Mouse (Mus musculus) ES-CJ7 (cell line): ENCODE data around the gene Rabgap1l.
"Not testable (repeated sequence)": the region's sequence is repeated elsewhere in the genome, so short reads cannot be mapped to it uniquely, and the experiment has no call there.

Experiments
- DNase-seq: peaks from one replicate; pipeline ENCODE4 v3.0.0; 2011; ENCODE audit warnings: low read depth, low spot score

The Rabgap1l gene

DNA sequence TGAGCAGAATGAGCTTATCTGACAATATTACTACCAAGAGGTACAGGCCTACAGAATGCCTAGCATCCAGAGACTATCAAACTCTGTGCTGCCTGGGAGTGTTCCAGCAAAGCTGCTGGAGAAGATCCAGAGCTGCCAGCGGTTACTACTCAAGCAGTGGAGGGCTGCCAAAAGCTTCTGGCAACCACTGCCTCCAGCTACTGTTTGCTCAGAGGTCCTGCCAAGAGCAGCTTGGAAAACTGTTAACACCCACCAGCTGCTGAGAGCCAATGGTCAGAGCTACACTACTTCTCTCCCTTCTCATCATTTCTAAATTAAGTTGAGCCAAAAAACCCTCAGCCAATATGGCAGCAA is 99.9 kb downstream of the Rabgap1l start:
- no peak for DNase-seq

DNA sequence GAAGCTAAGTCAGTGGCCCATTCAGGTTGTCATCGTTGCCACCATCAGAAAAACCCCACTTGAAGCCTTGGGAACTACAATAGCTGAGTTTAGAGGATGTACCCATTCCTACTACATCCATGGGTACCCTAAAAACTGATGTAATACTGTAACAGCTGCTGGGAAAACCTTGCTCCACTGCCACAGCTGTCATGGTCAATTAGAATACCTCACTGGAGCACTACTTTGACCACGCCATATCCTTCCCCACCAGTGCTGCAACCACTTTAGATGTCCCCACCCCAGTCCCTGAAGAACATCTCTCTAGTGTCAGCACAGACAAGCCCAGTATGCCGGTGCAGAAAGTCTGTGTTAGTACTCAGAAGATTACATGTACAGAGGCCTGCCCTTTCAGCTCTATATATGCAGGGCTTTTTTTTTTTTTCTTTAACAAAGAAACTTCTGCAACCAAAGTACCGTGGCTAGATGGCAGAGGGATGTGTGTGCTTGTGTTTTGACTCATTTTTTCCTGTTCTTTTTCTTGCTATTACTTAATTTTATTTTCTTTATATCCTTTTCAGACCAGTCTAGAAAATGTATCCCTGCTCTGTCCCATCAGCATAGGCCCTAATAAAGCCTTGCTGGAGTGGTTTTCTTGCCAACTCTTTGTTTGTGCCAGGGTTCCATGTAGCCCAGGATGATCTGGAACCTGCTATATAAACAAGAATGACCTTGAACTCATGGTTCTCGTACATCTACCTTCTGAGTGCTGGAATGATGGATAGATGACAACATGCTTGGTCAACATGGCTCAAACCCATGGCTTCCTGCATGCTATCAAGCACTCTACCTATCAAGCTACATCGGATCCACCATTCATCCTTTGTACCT is 100.6 kb downstream of the Rabgap1l start:
- DNase-seq = no peak

DNA sequence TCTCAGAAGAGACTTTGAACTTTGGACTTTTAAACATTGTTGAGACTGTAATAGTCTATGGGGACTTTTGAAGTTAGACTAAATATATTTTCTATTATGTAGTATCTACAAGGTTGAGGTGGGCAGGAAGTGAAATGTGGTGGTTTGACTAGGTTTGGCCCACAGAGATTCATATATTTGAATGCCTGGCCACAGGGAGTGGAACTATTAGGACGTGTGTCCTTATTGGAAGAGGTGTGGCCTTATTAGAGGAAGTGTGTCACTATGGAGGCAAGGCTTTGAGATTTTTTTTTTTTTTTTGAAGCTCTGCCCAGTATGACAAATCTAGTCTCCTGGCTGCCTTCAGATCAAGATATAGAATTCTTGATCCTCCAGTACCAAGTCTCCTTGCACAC is 101.8 kb downstream of the Rabgap1l start:
- no peak for DNase-seq

DNA sequence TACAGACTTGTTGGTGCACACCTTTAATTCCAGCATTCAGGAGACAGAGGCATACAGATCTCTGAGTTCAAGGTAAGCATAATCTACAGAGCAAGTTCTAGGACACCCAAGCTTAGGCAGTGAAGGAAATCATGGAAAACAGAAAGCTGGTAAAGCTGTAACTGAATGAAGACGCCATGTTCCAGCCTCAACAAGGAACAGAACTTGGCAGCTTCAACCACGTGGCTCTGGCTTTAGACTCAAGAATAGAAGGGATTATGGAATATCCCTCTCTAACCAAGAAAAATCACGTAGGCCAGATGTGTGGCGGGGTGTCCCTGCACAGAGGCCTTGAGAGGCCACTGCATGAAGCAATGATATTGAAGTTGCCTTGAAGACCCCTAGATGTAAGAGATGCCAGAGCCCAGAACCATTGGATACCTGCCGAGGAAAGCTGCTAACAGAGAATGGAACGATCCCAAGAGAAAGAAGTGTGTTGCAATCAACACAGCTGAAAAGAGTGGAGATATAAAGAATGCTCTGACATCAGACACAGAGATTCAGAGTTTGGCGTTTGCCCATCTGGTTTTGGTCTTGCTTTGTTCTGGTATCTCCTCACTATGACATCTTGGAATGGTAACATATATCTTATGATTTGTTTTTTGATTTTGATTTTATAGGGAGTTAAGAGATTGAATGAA is 102.4 kb downstream of the Rabgap1l start:
- DNase-seq = peak; percentile 66

DNA sequence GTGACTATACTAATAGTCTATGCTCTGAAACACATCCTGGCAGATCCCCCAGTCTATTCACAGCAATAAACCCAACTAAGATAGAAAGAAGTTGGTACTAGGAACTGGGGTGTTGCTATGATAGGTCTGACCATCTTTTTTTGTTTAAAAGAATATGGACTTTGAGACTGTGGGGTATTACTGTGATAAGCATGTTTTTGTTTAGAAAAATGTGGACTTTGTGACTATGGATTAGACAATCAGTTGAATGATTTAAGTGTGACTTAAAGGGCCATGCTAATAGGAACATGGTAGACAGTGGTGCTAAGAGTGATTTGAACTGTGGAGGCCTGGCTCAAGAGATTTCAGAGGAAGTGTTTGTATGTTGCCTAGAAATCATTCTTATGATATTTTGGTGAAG is 103.5 kb downstream of the Rabgap1l start:
- no peak for DNase-seq

DNA sequence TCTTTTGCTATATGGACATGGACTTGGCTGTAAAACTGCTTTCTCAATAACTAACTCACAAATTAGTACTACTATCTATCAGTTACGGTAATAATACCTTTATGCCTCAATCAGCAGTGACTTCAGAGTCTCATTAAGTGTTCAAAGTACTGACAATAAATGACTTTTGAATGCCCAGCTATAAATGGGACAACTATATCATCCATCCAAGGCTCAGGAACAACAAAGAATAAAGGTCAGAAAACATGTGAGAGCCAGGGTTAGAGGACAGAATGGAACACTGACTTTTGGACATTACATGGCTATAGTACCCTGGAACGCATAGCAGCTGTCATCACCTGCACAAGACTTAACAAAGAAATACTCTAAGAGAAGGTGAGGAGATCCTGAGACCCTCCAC is 108.8 kb downstream of the Rabgap1l start:
- DNase-seq = no peak

DNA sequence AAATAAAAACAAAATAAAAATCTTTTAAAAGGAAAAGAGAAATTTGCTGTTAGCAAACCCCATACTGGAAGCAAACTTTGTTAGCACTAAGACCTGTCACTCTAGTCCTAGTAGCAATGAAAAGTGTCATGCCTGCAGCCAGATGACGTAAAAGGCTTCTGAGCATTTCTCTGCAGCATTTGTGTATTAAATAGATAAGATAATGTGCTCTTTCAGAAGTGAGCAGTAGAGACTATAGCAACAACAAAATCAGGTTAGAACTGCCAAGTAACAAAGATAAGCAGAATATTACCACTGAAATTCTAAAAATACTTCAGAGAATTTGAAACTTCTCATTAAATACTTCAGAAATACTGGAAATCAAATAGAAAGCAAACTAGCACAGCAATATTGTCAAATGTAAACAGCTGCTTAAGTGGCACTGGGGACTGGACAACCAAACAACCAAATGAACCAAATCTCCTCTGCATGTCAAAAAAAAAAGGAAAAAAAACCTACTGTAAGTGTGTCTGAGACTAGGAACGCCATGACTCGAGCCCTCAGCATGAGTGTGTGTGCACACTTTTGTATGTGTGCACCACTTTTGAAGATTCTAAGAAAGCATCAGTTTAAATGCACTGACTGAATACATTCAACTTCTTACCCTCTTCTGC is 111.5 kb downstream of the Rabgap1l start:
- no peak for DNase-seq

DNA sequence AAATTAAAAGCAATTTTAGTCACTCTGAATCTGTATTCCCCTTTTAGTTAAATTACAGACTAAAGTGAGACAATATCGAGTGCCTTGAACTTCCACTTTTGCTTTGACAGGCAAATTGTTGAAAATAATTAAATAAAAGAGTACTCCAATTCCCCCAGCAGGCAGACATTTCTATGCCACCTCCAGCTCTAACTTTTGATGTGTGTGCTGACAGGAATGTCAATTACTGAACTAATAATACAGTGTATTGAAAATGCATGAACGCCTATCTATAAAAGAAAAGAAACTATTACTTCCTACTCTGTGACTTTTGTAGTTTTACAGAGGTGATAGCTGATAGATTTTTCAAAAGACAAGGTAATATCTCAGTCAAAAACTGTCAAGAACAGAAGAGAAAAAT is 118.2 kb downstream of the Rabgap1l start:
- no peak for DNase-seq

DNA sequence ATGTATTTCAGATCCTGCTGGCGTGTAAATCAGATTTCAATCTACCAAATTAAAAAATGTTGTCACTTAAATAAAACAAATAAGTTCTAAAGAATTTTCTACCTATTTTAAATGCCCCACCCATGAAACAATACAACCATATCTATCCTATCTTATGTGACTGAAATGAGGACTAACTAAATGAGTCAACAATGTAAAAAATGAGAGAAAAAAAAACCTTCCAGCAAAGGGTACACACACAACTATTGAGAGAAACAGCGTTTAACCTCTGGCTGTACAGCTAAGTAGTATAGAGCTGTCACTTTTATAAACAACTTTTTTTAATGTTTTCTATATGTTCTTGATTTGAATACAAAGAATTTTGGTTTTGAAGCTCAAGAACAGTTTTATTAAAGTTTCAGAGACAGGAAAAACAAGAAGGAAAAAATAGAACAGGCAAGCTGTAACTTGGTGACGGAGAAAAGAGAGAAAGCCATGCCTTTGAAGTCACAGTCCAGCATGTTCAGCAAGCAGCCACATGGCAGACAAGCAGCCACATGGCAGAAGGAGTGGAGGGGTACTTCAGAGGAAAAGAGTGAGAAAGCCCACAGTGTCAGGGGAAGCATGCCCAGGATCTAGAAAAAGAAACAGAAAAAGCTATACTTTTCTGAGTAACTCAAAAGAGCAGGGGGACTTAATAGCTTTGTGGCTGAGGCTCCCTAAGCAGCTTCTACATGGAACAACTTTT is 120.8 kb downstream of the Rabgap1l start:
- no peak for DNase-seq

DNA sequence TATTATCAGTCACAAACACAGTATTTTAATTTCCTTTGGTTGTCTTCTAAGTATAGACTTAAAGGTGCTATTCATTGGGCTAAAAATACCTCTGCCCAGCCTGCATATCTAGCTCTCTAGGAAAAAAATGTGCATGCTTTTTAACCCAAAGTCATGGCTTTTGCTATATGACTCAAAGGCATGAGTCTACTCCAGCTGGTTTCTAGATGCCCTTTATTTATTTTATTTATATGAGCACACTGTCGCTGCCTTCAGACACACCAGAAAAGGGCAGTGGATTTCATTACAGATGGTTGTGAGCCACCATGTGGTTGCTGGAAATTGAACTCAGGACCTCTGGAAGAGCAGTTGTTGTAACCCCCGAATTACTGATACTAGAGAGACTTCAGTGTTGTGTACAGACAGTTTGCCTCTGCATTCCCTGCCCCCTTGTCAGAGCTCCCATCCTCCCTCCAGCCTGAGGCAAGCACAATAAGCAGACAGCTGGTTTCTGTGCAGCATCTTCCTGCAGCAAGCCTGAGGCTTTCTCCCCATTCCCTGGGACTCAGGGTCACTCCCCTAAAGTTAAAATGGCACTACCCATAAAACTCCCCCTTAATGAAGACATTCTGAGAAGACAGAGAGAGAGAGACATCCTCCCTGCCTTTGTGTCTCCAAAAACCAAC is 137.1 kb downstream of the Rabgap1l start:
- DNase-seq = no peak

DNA sequence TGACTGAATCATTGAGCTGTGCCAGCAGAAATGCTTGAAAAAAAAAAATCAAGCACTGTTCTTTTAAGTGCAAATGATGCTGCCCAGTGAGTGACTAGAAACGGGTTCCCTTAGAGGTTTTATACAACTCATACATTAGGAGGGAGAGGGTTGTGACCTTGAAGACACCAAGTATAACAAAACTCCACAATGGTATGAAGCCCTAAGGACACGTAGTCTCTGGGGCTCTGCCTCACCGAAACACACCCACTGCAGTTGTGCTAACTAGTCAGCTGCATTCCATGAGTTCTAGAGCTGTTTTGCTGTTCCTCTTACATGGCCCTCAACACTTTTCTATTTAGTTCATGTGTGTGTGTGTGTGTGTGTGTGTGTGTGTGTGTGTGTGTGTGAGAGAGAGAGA is 141.3 kb downstream of the Rabgap1l start:
- DNase-seq = peak; percentile 88

DNA sequence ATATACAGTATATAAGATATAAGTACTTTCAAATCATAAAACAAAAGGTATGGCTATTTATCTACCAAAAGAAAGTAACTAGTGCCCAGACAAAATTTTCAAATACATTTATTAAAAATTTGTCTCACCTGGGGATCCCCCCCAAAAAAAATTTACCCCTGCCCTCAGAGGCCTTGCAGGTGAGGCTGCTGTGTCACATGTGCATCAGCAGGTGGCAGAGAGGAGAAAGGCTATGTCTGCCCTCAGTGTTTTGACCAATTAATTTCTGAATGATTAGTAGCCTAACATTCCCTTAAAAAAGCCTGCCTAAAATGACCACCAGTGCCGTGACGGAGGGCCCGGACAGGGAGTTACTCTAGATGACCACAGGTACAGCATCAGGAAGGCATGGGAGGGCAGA is 147.6 kb downstream of the Rabgap1l start:
- DNase-seq = no peak

DNA sequence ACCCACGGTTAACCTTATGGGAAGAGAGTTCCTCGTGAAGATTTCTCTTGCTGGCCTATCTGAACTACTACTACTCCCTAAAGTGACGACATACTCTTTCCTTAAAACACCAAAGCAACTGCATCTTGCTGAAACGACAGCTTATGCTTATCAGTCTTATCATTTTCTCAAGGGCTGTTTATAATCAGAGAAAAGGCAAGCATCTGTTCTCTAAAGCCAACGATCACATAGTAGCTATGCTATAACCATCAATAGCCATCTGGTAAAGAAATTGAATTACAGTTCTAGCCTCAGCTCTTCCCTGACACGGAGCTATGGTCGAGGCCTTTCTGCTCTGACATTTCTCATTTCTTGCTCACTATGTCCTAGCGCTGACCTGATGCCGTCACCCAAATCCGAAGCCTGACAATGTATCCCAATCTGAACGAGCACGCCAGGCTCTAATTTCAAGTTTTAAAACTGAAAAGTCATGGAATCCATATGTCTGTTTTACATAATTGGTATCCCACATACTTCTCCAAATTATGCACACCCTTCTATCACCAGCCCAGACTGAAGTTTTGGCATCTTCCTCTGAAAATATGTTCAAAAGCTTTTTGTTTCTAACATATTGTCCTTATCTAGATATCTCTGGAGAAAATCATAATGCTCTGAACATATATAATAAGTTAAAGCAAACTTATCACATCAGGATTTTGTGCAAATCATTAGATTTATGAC is 164.6 kb downstream of the Rabgap1l start:
- DNase-seq = no peak

DNA sequence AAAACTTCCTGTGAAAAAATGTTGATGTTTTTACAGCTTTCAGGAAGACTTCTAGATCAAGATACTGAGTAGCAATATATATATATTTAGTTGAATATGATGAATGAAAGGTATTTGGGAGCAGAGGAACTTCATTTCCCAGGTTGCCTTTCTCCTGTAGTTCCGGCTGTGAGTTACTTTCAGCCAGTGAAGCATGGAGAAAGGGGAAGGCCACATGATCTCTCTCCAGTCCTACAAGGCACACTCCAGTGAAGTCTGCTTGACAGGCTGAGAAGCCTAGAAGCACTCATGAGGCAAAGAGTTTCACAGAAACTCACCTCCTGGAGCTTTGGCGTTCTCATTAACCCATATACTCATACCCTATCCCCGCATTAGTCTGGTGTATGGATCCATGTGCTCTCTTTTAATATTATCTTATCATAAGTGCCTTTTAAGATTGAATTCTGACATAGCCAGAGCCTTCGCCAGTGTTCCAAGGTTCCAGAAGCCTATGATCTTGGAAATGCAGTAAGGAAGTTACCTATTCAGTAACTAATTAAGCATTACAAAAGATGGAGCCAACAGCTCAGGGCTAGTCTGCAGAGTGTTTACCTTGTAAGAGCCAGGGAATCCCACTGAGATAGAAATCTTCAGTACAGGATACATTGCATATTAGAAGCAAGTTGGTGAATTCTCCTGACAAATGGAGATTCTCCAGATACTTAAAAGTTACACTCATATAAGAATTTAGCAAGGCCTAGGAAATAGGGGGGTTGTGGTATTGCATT is 168.5 kb downstream of the Rabgap1l start:
- DNase-seq = peak; percentile 58

DNA sequence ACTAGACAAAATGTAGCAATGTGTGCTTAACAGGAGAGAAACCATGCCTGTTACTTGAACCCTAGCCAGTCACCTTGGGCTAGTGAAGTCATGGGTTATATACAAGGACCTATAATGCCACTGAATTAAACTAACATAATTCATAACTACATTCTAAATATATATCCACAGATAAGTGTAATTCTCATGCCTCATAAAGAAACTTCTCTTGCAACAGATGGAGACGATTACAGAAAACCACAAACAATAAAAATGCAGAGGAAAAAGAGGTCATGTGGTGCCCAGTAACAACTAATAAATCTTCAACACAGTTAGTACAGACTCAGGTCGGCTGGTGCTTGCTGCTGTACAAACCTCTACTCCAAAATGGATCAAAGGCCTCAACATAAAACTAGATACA is 174.8 kb downstream of the Rabgap1l start:
- DNase-seq = no peak

DNA sequence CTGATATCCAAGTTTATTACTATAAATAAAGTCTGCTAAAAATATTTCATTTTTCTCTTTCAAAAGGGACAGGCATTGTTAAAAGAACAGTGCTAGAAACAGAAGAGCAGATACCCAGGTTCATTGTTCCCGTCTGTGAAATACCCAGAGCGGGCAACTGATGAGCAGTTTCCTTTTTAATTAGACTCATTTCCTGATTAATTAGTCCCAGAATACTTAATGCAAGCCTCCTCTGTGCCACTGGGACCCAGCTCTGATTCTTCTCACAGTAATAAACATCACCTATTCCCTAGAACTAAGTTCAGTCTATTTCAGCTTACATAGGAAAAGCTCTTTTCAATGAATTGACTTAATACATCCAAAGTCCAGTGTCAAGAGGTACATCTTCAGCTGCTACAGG is 186.6 kb downstream of the Rabgap1l start:
- DNase-seq = no peak

DNA sequence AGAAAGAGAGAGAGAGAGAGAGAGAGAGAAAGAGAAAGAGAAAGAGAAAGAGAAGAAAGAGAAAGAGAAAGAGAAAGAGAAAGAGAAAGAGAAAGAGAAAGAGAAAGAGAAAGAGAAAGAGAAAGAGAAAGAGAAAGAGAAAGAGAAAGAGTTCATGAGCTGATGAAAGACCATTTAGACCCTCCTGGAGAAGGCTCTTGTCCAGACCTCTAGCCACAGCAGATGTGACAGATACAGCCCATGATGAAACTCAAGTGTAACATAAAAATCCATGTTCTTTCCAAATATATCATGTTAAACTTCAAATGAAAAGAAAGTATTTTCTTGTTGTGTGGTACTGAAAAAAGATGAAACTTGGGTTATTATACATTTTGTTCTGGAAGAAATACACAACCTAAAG is 189.7 kb downstream of the Rabgap1l start:
- DNase-seq = not testable (repeated sequence)

DNA sequence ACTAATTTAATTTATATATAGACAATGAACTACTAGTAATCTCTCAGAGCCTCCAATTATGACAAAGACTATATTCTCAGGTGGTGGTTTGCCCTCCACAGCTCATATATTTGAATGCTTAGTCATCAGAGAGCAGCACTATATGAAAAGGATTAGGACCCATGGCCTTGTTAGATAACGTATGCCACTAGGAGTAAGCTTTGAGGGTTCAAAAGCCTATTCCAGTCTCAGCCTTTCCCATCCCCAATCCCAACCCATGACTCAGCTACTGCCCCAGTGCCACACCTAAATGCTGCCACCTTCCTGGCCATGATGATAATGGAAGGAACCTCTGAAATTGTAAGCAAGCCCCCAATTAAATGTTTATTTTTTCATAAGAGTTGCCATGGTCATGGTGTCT is 195.6 kb downstream of the Rabgap1l start:
- DNase-seq = no peak

DNA sequence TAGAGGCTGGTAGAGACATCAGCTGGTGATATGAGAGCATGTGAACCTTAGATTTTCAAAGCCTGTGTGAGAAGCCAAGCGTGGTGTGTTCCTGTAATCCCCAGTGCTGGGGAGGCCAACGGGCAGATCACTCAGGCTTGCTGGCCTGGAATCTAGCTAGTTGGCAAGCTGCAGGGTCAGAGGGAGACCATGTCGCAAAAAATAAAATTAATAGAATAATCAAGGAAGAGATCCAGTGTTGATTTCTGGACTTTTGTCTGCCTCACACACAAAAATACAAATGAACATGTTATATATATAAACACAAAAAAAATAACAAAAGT is 196.1 kb downstream of the Rabgap1l start:
- DNase-seq = no peak

DNA sequence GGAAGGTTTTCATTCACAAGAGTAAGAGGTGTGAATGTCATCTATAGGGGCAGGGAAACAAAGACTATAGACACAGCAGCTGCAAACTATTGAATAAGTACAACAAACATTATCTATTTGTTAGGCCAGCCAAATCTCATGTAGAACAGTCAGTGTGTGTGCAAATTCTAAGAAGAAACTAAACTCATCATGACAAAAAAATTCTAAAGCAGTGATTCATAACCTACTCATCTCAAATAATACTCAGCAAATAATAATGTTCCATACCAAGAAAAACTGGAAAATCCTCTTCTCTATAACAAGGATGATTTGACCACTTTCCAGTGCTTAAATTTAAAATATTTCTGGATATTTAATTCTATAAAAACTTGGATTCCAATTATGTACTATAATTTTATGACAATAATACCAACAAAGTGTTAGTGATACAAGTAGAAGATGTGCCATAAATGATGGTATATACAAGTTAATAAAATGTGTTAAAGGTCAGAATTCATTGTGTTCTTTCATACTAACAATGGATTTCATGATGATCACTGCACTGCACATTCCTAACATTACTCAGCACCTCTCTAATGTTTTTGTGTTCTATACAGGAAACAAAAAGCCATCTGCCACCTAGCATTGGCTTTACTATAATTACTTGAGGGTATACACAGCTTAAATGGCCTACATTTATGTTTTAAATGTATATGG is 196.6 kb downstream of the Rabgap1l start:
- DNase-seq = no peak
